Mouse (Mus musculus): ENCODE measurements around the gene Olfr361.
"Not testable (repeated sequence)": the region's sequence is repeated elsewhere in the genome, so short reads cannot be mapped to it uniquely, and the experiment has no call there.

The Olfr361 gene

DNA sequence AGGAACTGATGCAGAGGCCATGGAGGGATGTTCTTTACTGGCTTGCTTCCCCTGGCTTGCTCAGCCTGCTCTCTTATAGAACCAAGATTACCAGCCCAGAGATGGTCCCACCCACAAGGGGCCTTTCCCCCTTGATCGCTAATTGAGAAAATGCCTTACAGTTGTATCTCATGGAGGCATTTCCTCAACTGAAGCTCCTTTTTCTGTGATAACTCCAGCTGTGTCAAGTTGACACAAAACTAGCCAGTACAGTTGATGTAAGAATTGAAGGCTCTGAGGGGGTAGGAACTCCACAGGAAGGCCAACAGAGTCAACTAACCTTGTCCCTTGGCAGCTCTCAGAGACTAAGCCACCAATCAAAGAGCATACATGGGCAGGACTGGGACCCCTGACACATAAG, at the start of gene Olfr361:
Gene Olfr361, minus strand, starts transcription at position 101 of the 400 bp plus-strand sequence.
- not testable (repeated sequence) for DNase-seq (ENCODE audit: low spot score in 2 of 2)

GRCm38 (mm10) chr2:37117810-37118209, 28.7 kb upstream of the Olfr361 start, which contains the start of gene Olfr362:
TSS of gene Olfr362 (minus strand) at chr2:37117910.
- no peak for DNase-seq (ENCODE audit: low spot score in 2 of 2)

DNA sequence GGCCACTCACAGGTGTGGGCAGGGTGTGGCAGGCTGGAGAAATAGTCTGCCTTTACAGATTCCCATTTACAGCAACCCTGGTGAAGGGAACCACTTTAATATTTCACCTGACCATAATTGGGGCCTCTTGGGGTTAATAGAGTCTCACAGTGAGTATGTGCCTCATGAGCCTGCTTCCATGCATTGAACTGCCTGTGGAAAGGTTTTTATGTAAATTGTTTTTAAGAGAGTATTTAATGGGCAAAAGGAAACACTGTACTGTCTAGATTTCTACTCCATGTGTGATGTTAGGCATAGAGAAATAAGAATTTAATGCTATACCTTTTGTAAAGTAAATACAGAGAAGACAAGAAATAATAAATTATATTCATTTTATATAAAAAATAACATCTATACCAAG, 23.6 kb downstream of the Olfr361 start, which contains the start of gene Olfr360:
Gene Olfr360, plus strand, starts transcription at position 301 of the 400 bp plus-strand sequence.
- no peak for DNase-seq (ENCODE audit: low spot score in 2 of 2)

Data from urinary bladder, postnatal 36 days (tissue).